Mouse (Mus musculus): ENCODE measurements around the gene Id1.

Id1 gene

GRCm38 (mm10) chr2:152723651-152724331 is 12.3 kb upstream of the Id1 start:
- no peak for DNase-seq (ENCODE audit: low spot score in 2 of 2)

GRCm38 (mm10) chr2:152724332-152724723 is 11.7 kb upstream of the Id1 start:
- DNase-seq (ENCODE audit: low spot score in 2 of 2) = no peak

- no peak for DNase-seq (ENCODE audit: low spot score in 2 of 2)
Measured at GRCm38 (mm10) chr2:152725178-152725750, 10.8 kb upstream of the Id1 start.

GRCm38 (mm10) chr2:152726213-152726612 is 9.8 kb upstream of the Id1 start:
- DNase-seq (ENCODE audit: low spot score in 2 of 2) = no peak

- DNase-seq (ENCODE audit: low spot score in 2 of 2) = no peak
Measured at GRCm38 (mm10) chr2:152726751-152727335, 9.2 kb upstream of the Id1 start.

- no peak for DNase-seq (ENCODE audit: low spot score in 2 of 2)
Measured at GRCm38 (mm10) chr2:152727795-152728510, 8.1 kb upstream of the Id1 start.

- no peak for DNase-seq (ENCODE audit: low spot score in 2 of 2)
Measured at GRCm38 (mm10) chr2:152728594-152728993, 7.5 kb upstream of the Id1 start.

- DNase-seq (ENCODE audit: low spot score in 2 of 2) = no peak
Measured at GRCm38 (mm10) chr2:152729013-152729635, 6.9 kb upstream of the Id1 start.

GRCm38 (mm10) chr2:152729636-152730020 is 6.4 kb upstream of the Id1 start:
- DNase-seq (ENCODE audit: low spot score in 2 of 2) = no peak

GRCm38 (mm10) chr2:152733201-152733600 is 2.9 kb upstream of the Id1 start:
- DNase-seq (ENCODE audit: low spot score in 2 of 2) = no peak

- DNase-seq (ENCODE audit: low spot score in 2 of 2) = no peak
Measured at GRCm38 (mm10) chr2:152734501-152734900, 1.6 kb upstream of the Id1 start.

GRCm38 (mm10) chr2:152734984-152735383 is 1.1 kb upstream of the Id1 start:
- DNase-seq (ENCODE audit: low spot score in 2 of 2) = peak; percentile 94 to 95

GRCm38 (mm10) chr2:152736748-152737147 is 697 bp downstream of the Id1 start:
- no peak for DNase-seq (ENCODE audit: low spot score in 2 of 2)

- DNase-seq (ENCODE audit: low spot score in 2 of 2) = no peak
Measured at GRCm38 (mm10) chr2:152737306-152738221, 1.5 kb downstream of the Id1 start.

GRCm38 (mm10) chr2:152738341-152738740 is 2.3 kb downstream of the Id1 start:
- no peak for DNase-seq (ENCODE audit: low spot score in 2 of 2)

- DNase-seq (ENCODE audit: low spot score in 2 of 2) = no peak
Measured at GRCm38 (mm10) chr2:152739031-152739841, 3.2 kb downstream of the Id1 start.

GRCm38 (mm10) chr2:152739842-152740260 is 3.8 kb downstream of the Id1 start:
- no peak for DNase-seq (ENCODE audit: low spot score in 2 of 2)

GRCm38 (mm10) chr2:152740490-152740889 is 4.4 kb downstream of the Id1 start:
- no peak for DNase-seq (ENCODE audit: low spot score in 2 of 2)

GRCm38 (mm10) chr2:152741153-152742041 is 5.3 kb downstream of the Id1 start:
- no peak for DNase-seq (ENCODE audit: low spot score in 2 of 2)

Data from right cerebral cortex, adult 2 months (tissue).